8 mouse cellular contexts compared by ENCODE assay signal in the genomic region with DNA sequence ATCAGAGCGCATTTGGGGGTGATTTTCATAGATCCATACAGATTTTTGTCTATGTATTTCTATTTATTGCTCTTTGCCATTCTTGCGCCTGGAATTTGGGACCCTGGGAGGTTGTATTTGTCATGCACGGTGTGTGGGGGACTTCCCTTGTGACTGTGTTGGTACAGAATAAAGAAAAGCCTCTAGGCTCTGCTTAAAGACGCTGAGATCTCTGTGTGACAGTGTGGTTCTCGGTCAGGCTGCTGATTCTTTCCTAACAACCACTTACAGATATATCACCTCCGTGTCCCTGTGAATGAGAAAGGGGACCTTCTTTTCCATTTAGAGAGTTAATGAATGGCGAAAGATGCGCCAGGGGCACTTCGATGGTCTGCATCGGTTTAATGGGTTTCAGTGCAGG. TPM values are rescaled to one million over a fixed set of nuclear protein-coding genes. Genes with fewer than 3 reads are reported as not detected.
DNase-seq lines count a peak whose midpoint lies in the region; ATAC-seq and TF ChIP-seq lines count a peak whose summit lies in the region.
"Had no signal": no experiment of that assay in that cellular context is flagged by ENCODE, and none has a peak within 500 bp of the region (broad histone marks: within the 10 kb centered on the region; RNA-seq: fewer than 3 reads in every experiment).

No protein-coding gene starts in this region.

- no peak for DNase-seq in lung, postnatal 4 days
- DNase-seq in stomach, postnatal 0 days (ENCODE audit: low spot score), result no peak
- DNase-seq in right cerebral cortex, adult 2 months (ENCODE audit: low spot score in 2 of 2), result no peak
- DNase-seq in left cerebral cortex, adult 8-10 months (ENCODE audit: low spot score in 2 of 2), result no peak
- DNase-seq: cerebellum, adult 18-20 months had no signal

- H3K27me3 ChIP-seq in lung, embryonic 16.5 days (ENCODE audit: control insufficient read depth, insufficient read depth, low read depth, low read length), result no peaks in the 10 kb centered on the region; the same call in 1 of the 2 replicates
- no peaks in the 10 kb centered on the region for H3K27me3 ChIP-seq in heart, embryonic 15.5 days
- peaks cover 13% of the 10 kb centered on the region for H3K27me3 ChIP-seq in liver, embryonic 12.5 days (replicated peaks)
- H3K27me3 ChIP-seq in stomach, postnatal 0 days (ENCODE audit: control insufficient read depth, insufficient read depth, low read length), result no peaks in the 10 kb centered on the region

- H3K36me3 ChIP-seq in lung, embryonic 16.5 days (ENCODE audit: control insufficient read depth, insufficient read depth, low read length), result no peaks in the 10 kb centered on the region
- H3K36me3 ChIP-seq in heart, embryonic 15.5 days, result no peaks in the 10 kb centered on the region
- no peaks in the 10 kb centered on the region for H3K36me3 ChIP-seq in liver, embryonic 12.5 days
- H3K36me3 ChIP-seq in stomach, postnatal 0 days (ENCODE audit: control insufficient read depth, insufficient read depth, low read length), result no peaks in the 10 kb centered on the region

- TF ChIP-seq EP300 in stomach, postnatal 0 days (optimal IDR thresholded peaks at IDR 0.05), result no peak

- no peak overlapping the region for H3K9ac ChIP-seq in lung, embryonic 16.5 days (ENCODE audit: low read length)
- H3K9ac ChIP-seq in heart, embryonic 15.5 days, result peak overlapping the region; percentile 56
- H3K9ac ChIP-seq in liver, embryonic 12.5 days, result no peak overlapping the region; the same call in 1 of the 2 replicates
- H3K9ac ChIP-seq in stomach, postnatal 0 days (ENCODE audit: low read length), result no peak overlapping the region

- H3K9me3 ChIP-seq in lung, embryonic 16.5 days (ENCODE audit: control insufficient read depth, low read length), result no peaks in the 10 kb centered on the region
- H3K9me3 ChIP-seq in heart, embryonic 15.5 days (replicated peaks), result no peaks in the 10 kb centered on the region
- no peaks in the 10 kb centered on the region for H3K9me3 ChIP-seq in liver, embryonic 12.5 days (replicated peaks)
- H3K9me3 ChIP-seq in stomach, postnatal 0 days (ENCODE audit: control insufficient read depth, low read length), result no peaks in the 10 kb centered on the region

- H3K27ac ChIP-seq in lung, embryonic 16.5 days (ENCODE audit: low read length), result no peak overlapping the region
- peak overlapping the region; percentile 82; the same call in 1 of the 2 replicates for H3K27ac ChIP-seq in heart, embryonic 15.5 days
- H3K27ac ChIP-seq in liver, embryonic 12.5 days, result peak overlapping the region; percentile 52; the same call in 1 of the 2 replicates
- H3K27ac ChIP-seq in stomach, postnatal 0 days (replicated peaks), result no peak overlapping the region

- WGBS in lung, embryonic 16.5 days, result 32% methylated on average over 10 of the region's 10 CpGs
- 22% methylated on average over 10 of the region's 10 CpGs for WGBS in heart, embryonic 15.5 days
- 29% methylated on average over 10 of the region's 10 CpGs for WGBS in liver, embryonic 12.5 days (ENCODE audit: insufficient replicate concordance)
- 49% methylated on average over 10 of the region's 10 CpGs for WGBS in stomach, postnatal 0 days

- no peak for TF ChIP-seq CTCF in stomach, postnatal 0 days (IDR thresholded peaks at IDR 0.05; ENCODE audit: low read depth)

- ATAC-seq in lung, embryonic 16.5 days (ENCODE audit: low read depth), result no peak
- ATAC-seq in heart, embryonic 15.5 days (replicated peaks; ENCODE audit: insufficient number of reproducible peaks, insufficient read depth, low FRiP score, low read depth), result no peak
- no peak for ATAC-seq in liver, embryonic 12.5 days
- no peak for ATAC-seq in stomach, postnatal 0 days (ENCODE audit: low FRiP score, low TSS enrichment)

- H3K4me3 ChIP-seq in lung, embryonic 16.5 days (ENCODE audit: low read length), result 0 out of 2 replicates have a peak overlapping the region, but pooled peaks have one; percentile 9
- peak overlapping the region; percentile 56 for H3K4me3 ChIP-seq in heart, embryonic 15.5 days
- H3K4me3 ChIP-seq in liver, embryonic 12.5 days, result peak overlapping the region; percentile 40
- H3K4me3 ChIP-seq in stomach, postnatal 0 days (ENCODE audit: low read depth, low read length), result peak overlapping the region; percentile 35

- H3K4me1 ChIP-seq in lung, embryonic 16.5 days (replicated peaks; ENCODE audit: control insufficient read depth, insufficient read depth, low read length), result 0 out of 2 replicates have a peak, but pooled peaks cover 2% of the 10 kb centered on the region
- H3K4me1 ChIP-seq in heart, embryonic 15.5 days (replicated peaks), result peaks cover 23% of the 10 kb centered on the region
- peaks cover 18% of the 10 kb centered on the region for H3K4me1 ChIP-seq in liver, embryonic 12.5 days
- peaks cover 6% of the 10 kb centered on the region; the same call in 1 of the 2 replicates for H3K4me1 ChIP-seq in stomach, postnatal 0 days (replicated peaks; ENCODE audit: control insufficient read depth, insufficient read depth)

- H3K4me2 ChIP-seq in lung, embryonic 16.5 days (ENCODE audit: low read depth, low read length), result peak overlapping the region; percentile 56; the same call in 1 of the 2 replicates
- peak overlapping the region; percentile 69 for H3K4me2 ChIP-seq in heart, embryonic 15.5 days
- peak overlapping the region; percentile 39 for H3K4me2 ChIP-seq in liver, embryonic 12.5 days
- peak overlapping the region; percentile 54; the same call in 1 of the 2 replicates for H3K4me2 ChIP-seq in stomach, postnatal 0 days (replicated peaks; ENCODE audit: low read depth)

RNA-seq across cellular contexts. Expression of a gene that starts 7.8 kb away (rescaled TPM):
- 5.7 and 6.7 TPM in 2 replicates for polyA plus RNA-seq in lung, embryonic 16.5 days (2015; fragmentation: Nextera tagmentation; extraction: Ambion mirVana)
- polyA plus RNA-seq in heart, embryonic 15.5 days (2015; fragmentation: Nextera tagmentation; extraction: Ambion mirVana), result 26.4 and 27.4 TPM in 2 replicates
- polyA plus RNA-seq in liver, embryonic 12.5 days (2016; fragmentation: Nextera tagmentation; extraction: Ambion mirVana), result 35.6 and 35.9 TPM in 2 replicates
- polyA plus RNA-seq in stomach, postnatal 0 days (2015; fragmentation: Nextera tagmentation; extraction: Ambion mirVana), result 1.1 and 1.5 TPM in 2 replicates
- total RNA-seq in left cerebral cortex, adult 8-10 months (2022), result 1 to 10 TPM in 1 of 4 experiments, under 1 TPM in 3; 0.48 to 1.3 (median 0.56) TPM

Comparison
In these comparisons a context has a peak if more than half of its experiments do, and no peak if none do; other contexts are left out.
1. H3K27ac ChIP-seq: peak in heart, embryonic 15.5 days (single experiment) and liver, embryonic 12.5 days (single experiment); none in lung, embryonic 16.5 days (single experiment) and stomach, postnatal 0 days (single experiment).
2. Peak in every context shown above with its lines, with median percentiles within 50 percentile points of each other: H3K4me2 ChIP-seq and H3K4me3 ChIP-seq.